Mouse (Mus musculus): ENCODE data around the gene 9130230L23Rik.

DNA sequence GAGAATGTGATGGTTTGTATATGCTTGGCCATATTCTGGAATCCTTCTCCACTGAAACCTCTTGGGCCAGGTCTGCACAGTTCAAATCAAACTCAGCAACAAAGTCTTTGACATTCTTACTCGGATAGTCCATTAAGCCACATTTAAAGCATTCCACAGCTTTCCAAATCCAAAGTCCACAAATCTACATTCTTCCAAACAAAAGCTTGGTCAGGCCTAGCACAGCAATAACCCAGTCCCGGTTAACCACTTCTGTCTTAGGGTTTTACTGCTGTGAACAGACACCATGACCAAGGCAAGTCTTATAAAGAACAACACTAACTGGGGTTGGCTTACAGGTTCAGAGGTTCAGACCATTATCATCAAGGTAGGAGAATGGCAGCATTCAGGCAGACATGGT is 35.7 kb upstream of the 9130230L23Rik start:
- no peak for TF ChIP-seq CTCF (IDR thresholded peaks at IDR 0.05; ENCODE audit: low read depth, low read length)
- TF ChIP-seq POLR2A (IDR thresholded peaks at IDR 0.05; ENCODE audit: borderline replicate concordance, low read depth, low read length) = no peak

Measured in bone marrow macrophage, adult 2 months (primary cell).